Mouse (Mus musculus) layer of hippocampus, adult 9-10 months (tissue): ENCODE measurements around the gene Stil.
"Not testable (repeated sequence)": the region's sequence is repeated elsewhere in the genome, so short reads cannot be mapped to it uniquely, and the experiment has no call there.

ENCODE experiments used
- DNase-seq: peaks from one replicate; pipeline ENCODE4 v3.0.0; 2022; ENCODE audit warnings: low spot score

Stil gene

DNA sequence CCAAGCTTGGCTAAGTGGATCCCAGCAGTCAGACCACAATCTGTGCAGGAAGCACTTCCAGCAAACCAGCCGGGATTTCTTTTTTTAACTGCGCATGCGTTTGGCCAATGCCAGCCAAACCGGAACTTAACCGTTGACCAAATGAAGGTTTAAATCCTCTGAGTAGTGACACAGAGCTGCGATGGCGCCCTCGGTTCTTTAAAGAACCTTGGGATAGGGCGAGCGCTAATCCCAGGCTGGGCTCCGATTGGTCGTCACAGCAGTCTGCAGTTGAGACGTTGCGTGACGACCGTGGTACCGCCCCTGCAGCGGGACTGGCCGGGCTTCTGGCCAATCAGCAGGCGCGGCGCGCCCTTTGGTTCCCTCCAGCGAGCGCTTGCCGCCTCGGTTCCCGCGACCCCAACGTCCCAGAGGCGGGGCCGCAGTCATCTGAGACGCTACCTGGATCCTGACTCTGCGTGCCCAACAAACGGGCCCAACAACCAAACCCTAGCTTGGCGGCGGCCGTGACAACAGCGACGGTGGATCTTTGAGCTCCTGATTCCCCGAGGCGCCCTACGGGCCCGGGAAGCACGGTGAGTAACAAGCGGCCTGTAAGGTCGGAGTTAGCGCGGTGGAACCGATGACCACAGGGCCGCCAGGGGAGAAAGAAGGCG lies at the start of gene Stil:
Gene Stil (plus strand): TSS at position 387 of the 656 bp plus-strand sequence.
- peak; percentile 76 for DNase-seq

DNA sequence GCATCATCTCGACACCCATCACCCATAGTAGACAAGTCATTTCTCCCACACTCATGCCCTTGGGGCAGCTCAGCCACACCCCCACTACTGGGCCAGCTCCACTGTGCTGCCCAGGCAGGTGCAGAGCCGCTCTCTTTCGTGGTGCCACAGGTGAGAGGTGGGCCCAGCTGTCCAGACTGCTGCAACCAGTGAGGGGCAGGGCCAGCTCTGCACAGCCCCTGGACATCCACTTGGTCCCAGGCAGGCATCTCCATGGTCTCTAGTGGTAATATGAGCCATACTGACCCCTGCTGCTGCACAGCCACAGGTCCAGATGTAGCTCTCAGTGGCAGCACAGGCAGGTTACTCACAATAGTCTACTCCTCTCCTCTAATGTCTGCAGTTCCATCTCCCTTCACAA lies 46.8 kb upstream of the Stil start:
- no peak for DNase-seq

DNA sequence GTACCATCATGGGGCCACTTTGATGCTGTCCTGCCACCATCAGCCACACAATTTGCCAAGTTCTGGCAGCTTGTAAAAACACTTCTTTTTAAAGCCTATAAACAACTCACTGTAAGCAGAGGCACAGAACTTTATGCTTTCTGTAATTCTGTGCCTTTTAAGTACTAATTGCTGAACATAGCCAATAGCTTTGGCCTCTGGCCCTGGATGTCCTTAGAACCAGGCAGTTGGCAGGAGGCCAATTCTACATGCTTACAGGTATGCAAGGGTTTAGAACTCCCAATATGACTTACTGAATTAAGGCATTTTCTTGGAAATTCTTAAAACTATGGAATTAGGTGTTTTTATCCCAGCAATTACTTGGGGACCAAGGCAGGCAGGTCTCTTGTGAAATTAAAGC lies 42.6 kb upstream of the Stil start:
- no peak for DNase-seq

DNA sequence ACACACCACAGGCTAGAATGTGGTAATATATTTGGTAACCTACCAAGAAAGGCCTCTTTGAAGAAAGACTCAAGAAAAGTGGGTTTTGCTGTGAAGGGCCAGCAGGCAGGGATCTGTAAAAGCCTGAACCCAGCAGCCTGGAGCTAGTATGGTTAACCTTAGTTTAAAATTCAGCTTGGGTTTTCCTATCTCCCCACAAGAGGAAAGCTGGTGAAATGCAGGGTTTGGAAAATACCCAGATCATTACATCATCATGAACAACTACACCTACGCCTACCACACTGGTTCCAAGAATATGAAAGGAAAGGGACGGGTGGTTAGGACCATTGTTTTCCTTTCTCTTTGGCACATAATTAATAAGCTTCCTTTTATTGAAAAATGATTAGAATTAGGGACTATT lies 41.7 kb upstream of the Stil start:
- peak; percentile 22 for DNase-seq

DNA sequence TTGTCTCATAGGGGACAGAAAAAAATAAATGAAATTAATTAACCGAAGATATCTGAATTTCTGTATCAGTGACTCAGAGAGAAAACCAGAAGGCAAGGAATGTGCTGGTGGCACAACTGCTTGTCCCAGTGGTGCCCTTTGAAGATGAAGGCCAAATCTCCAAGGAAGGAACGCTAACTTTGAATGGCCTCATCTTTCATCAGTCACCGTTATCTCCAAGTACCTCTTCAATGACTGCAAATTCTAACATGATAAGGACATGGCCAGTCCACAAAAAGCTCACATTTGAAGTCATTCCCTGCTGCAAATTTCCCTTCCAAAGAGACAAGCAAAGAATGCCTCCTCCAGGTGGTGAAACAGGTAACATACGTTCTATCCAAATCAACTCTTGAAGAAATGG lies 41.2 kb upstream of the Stil start:
- DNase-seq: no peak

DNA sequence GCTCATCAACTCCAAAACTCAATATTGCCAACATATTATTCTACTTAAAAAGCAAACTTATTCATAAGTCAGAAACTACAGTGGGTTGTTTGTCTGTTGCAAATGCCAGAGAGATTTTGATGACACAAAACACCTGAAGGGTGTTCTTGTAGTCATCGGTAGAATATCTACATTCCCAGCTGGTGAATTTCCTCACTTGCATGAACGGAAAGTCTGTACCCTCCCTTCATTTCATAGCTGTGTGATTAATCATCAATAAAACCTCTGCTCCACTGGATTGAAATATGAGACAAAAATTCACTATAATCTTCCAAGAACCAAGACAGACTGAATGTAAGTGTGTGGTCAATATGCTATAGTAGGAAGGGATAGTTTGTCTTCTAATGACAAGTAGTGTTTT lies 40.4 kb upstream of the Stil start:
- no peak for DNase-seq

DNA sequence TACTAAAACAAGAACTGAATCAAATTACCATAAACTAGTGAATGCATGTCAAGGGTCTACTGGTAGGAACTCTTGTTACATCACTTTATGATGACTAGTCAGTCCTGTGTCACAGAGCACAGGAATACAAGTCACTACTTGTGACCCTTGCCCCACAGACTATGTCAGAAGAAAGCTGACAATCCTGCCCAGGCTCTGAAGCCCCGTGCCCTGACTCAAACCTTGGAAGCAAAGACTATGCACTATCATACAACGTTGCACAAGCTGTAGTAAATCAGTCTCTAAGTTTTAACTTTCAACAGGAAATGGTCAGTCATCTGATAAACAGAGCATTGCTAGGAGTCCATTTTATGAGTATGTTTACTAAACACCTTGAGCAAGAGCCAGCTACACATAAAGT lies 39.1 kb upstream of the Stil start:
- not testable (repeated sequence) for DNase-seq

DNA sequence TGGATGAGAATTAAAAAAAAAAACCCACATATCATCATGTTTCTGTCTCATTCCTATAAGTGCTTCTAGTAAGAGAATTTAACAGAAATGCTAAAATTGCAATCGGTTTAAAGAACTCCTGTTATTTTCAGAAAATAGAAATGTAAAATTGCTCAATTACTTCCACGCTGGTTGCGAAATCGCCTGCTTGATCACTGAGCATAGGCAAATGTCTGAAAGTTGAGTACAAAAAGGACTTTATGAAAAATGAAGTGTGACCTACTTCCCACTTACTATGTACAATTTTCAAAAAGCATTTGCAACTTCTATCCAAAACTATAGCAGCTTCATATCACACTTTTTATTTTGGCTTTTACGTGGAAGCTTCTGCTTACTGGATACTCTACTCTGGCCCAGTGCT lies 29.2 kb upstream of the Stil start:
- DNase-seq: no peak

DNA sequence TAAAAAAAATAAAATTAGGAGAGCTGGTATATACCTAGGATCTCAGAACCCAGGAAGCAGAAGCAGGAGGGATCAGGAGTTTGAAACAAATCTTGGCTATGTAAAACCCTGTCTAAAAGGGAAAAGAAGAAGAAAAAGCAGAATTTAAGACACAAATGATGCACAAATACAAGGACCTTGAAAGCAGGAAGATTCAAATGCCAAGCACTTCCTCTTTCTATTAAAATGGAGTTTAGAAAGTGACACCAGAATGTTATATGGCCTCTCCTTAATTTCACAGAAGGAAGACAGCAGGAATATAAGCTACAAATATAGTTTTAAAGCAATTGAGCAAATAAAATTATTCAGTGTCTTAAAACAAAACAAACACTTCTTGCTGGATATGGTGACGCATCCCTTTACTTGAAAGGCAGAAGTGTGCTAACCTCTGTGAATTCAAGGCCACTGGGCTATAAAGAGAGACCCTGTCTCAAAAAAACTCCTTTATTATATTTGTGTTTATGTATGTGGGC lies 26.7 kb upstream of the Stil start:
- DNase-seq: no peak

DNA sequence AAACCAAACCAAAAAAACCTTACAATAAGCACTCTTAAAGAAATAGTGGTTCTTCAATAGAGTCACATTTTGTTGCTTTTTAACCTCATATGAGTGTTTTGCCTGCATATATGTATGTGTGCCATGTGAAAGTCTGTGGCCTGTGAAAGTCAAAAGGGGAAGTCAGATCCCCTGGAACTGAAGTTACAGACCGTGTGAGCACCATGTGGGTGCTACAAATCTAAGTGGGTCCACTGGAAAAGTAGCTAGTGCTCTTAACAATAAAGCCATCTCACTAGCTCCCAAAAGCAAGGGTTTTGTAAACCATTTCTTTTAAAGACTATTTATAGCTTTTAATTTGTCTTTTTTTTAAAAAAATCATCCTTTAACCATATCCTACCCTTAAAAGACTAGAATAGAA lies 17.3 kb upstream of the Stil start:
- no peak for DNase-seq

DNA sequence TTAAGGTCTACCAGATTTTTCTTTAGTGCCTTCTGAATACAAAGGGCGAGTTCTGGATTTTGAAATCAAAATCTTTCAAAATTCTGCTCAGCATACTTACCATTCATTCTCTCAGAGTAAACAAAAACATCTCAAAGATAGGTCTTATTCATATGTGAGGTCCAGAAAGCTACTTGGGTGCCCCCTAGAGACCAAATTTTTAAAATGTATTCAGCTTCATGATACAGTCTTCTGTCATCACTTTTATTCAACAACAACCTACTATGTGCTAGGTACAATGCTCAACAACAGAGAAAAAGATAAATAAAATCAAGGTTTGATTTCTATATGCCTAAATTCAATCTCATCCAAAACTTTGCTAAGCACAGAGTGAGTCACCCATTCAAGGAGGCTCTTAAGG lies 16.9 kb upstream of the Stil start:
- no peak for DNase-seq

DNA sequence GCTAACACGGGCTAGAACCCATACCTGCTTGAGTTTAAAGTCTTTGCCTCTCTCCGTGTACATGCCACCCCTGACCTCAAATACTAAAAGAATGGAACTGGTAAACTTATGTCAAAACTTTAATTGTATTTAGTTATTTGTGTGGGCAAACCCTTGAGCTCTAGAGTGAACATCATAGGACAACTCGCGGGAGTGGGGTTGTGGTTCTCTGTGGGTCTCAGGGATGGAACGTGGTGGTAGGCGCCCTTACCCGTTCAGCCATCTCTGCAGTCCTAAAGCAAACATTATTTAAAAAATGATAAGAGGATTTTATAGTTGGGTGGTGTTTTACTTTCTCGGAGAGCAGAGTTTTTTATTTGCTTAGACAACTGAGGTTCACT lies 13.8 kb upstream of the Stil start:
- no peak for DNase-seq

DNA sequence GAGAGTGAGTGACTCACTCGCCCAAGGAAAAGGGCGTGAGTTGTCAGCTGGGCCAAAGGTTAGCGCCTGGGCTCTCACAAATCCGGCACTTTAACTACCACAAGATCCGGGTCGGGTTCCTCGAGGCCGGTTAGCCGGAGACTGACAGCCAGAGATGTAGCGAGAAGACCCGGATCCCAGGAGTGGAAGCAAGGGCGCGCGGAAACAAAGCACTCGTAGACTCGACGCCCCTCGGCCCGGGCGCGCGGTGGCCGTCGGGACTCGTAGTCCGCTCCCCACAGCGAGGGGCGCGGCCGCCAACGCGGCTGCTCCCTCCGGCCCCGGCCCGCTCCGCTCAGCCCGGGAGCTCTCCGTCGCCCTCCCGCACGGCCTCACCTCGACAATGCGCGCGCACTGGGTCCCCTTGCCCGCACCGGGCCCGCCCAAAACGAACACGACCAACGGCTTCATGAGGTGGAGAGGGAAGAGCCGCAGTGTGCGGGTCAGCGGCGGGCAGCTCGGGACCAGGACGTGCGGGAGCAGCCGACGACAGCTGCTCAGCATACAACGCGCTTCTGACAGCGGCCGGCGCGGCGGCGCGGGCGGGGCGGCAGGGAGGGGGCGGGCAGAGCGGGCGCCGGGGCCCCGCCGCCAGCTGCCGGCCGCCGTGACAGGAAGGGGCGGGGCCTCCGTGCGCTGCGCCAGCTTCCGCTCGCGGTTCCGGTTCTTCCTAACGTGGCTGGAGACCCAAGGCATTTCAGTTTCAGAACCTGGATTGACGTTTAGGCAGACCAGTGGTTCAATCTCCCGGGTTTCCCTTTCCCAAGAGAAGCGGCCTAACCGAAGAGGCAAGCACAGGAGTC lies 13.1 kb upstream of the Stil start, which contains the start of gene Cmpk1:
Gene Cmpk1 (minus strand): TSS at position 651 of the 842 bp plus-strand sequence.
- DNase-seq: peak; percentile 43

DNA sequence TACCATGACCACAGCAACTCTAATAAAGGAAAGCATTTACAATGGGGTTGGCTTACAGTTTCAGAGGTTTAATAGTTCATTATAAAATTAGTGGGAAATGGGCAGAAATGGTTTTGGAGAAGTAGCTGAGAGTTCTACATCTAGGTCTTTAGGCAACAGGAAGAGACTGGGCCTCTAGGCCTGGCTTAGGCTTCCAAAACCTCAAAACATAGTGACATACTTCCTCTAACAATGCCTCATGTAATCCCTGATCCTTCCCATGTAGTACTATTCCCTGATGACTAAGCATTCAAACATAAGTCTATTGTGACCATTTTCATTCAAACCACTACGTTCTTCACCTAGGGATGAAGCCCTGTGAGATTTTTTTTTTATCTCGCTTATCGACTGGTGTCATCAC lies 5.7 kb upstream of the Stil start:
- DNase-seq: no peak

DNA sequence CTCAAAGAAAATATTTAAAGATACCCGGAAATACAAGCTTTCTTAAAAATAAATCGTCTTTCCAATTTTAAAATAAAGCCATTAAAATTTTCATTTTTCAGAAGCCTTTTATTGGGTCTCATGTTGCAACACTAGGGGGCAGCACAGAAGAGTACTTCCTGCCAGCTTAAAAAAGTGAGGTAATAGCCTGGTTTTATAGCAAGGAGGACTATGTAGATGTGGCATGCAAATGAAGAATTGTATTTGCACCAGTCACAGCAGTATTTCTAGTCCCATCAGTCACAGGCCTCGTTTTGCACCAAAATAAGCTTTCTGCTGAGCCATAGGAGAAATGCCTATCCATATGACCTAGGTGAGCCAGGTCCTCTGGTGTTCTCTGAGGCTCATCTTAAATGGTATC lies 2.9 kb upstream of the Stil start:
- DNase-seq: no peak

DNA sequence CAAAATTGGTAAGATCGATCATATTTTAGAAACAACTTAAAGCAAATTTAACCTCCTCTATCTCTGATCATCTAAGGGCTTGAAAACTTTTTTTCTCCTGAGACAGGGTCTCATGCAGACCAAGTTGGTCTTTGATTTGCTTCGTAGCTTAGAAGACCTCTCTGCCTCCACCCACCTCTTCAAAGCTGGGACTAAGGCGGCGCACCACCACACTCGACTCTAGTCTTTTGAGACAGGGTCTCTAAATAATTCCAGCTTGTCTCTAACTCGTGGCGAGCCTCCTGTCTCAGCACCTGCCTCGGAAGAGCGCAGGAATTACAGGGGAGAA lies 550 bp upstream of the Stil start:
- DNase-seq: no peak

DNA sequence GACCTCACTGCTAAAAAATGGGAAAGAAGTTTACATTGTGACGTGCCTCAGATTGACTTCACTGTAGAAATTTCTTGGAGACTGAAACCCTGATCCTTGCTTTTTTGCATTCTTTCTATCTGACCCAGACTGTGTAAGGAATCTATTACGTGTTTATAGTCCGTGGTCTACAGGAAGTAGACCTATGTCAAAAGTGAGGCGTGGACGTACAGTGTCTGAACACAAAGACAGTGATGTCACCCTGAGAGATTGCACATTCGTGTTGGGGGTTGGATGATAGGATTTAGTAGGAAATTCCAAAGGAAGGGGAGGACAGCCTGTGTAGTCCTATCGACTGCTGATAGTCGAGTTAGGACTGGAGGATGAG lies 453 bp downstream of the Stil start:
- no peak for DNase-seq

DNA sequence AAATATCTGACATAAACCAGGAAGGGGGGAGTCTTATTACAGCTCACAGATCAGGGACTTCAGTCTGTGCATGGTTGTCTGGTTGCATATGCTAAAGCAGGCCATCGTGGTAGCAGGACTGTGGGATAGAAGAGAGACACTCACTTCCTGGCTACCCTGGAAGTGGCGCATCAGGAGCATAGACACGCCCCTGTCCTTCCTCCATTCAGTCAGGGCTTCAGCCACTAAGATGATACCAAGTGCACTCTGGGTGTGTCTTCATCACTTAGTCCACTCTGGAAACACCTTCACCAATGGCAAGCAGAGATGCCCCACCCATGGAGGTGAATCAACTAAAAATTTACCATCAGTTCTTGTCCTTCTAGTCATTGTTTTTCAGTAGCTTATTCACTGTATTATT lies 14.3 kb downstream of the Stil start:
- DNase-seq: no peak

DNA sequence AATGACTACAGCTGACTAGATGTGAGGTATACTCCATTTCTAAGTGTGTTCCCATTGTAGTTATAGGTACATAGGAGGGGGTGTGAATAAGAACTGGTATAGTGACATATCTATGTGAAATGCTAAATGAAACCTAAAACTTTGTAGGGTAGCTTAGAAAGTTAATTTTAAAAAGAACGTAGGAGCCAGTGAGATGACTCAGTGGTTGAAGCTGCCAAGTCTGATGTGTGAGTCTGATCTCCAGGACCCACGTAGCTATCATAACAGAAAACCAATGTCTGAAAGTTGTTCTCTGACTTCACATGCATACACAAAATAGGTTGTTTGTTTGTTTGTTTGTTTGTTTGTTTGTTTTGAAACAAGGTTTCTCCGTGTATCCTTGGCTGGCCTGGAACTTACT lies 20.0 kb downstream of the Stil start:
- DNase-seq: no peak

DNA sequence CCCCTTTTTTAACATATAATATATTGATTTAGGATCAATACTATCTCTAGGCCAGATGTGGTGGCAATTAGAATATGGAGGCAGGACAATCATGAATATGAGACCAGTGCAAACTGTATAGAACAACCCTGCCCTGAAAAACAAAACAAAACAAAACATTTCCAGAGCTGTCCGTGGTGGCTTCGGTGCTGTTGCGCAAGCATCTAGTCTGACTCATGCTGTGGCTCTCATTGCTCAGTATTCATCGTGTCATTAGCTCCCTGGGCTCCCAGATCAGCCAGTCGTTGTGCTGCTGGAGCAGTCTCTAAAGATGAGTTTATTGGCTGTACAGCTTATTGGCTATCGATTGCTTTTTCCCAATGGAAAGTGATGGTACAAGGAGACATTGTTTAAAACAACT lies 35.1 kb downstream of the Stil start:
- DNase-seq: no peak

DNA sequence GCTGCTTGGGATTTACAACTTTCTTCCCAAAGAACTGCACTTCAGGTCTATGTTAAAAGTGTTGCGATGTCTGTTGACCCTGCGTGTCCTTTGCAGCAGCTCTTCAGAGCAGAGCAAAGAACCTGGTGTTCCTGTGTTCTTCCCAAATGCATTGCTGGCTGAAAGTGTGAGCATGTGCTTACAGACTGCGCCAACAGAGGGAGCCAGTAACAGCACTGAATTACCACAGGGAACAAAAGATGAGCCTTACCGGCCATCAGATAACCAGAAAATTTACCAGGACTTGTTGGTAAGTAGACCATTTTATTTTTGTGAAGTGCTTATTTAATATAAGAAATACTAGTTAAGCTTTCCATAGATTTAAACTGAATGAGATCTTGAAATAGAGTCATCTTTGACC lies 38.3 kb downstream of the Stil start:
- DNase-seq: no peak

DNA sequence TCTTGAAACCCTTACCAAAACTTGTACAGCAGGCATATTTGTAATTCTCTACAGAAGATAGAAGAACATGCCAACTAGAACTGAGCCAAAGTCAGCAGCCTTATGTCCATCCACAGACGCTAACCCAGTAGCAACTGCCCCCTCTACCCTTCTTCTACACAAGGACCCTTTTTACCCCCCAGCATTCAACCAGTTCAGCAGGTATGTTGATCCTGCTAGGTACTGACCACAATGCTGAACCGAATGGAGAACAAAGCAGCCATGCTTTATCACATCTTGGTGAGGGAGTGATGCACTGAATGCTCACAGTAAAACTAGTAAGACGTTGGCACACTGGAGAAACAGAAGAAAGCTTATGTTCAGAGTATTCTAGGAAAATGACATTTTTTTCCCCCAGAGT lies 45.7 kb downstream of the Stil start:
- no peak for DNase-seq

DNA sequence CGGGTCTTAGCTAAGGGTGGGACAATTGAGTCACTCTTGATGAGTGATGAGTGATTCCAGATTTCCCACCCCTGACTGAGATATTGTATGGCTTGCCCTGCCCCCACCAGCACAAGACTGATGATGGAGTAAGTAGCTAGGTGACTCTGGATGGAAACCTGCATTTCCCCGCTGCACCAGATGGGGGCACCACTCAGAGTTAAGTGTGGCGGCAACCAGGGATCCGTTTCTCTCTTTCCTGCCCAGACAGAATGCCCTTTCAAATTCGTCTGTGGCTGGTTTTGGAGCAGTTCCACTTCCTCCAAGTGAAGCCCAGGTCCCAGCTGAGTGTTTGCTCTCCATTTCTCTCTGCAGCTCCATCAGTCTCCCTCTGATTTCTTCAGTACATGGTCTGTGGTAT lies 47.8 kb downstream of the Stil start:
- DNase-seq: no peak

DNA sequence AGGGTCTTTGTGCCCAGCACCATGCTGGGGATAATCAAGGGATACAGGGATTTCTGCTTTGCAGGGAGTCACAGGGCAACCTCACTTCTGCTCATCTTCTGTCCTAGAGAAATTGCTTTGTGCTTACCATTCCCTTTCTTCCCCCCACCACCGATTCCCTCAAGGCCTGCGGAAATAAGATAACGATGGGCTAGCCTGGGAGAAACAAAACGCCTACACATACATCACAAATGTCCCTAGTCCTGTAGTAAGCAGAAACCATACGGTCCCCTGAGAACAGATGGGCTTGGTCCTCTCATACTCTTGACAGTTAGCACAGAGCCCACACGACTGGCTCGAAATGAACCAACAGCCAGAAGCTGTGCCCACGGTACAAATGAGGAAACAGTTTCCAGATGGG lies 48.2 kb downstream of the Stil start:
- no peak for DNase-seq
